Mouse (Mus musculus) hindbrain, embryonic 10.5 days (tissue): ENCODE measurements around the gene Gucy2g. TPM values are rescaled to one million over a fixed set of nuclear protein-coding genes. Genes with fewer than 3 reads are reported as not detected.

Experiments used
- polyA plus RNA-seq: library from polyadenylated mRNA; unstranded; fragments of >200 nt; fragmentation: Nextera tagmentation; extraction: Ambion mirVana; gene quantifications from 2 replicates; pipeline ENCODE4 v1.2.1, GENCODE M21; 2016

Gene Gucy2g
- polyA plus RNA-seq, 1 experiment from 2014 or later: not detected

Other genes with a start within 250 kb of the Gucy2g start
- 20.1 and 20.5 TPM in 2 replicates for gene Gpam, start 114.0 kb downstream of the Gucy2g start, polyA plus RNA-seq
- not detected in 2 replicates for gene Tectb, start 60.5 kb downstream of the Gucy2g start, polyA plus RNA-seq
- 20.5 and 24.0 TPM in 2 replicates for gene Acsl5, start 10.7 kb upstream of the Gucy2g start, polyA plus RNA-seq
- gene Zdhhc6, start 74.8 kb upstream of the Gucy2g start, polyA plus RNA-seq: 106 and 123 TPM in 2 replicates
- 29.1 and 32.1 TPM in 2 replicates for gene Vti1a, start 75.1 kb upstream of the Gucy2g start, polyA plus RNA-seq